Mouse (Mus musculus): Measurements from ENCODE around the gene Arl15. TPM values are rescaled to one million over a fixed set of nuclear protein-coding genes. Genes with fewer than 3 reads are reported as not detected.

Gene Arl15
- polyA plus RNA-seq, 1 experiment = 0.19 TPM

DNA sequence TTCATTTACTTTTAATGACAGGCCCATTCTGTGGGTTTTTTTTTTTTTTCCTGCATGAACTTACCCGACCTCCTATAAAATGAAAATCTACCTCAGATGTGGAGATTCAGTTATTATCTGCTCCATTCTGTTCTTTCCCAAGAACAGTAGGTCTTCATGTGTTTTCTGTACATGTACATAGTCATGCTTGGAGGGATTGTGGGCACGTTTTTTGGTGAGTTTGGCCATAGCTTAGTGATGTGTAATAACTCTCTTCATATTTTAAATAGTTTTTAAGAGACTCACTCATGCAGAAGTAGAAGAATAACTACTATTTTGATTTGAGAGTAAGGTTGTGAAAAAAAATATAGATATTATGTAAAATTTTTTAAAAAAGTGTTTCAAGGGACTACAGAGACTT lies 319.2 kb downstream of the Arl15 start:
- Histone ChIP-seq H3K4me1 (no peaks in the 10 kb centered on the region), H3K9me3 (peaks cover 28% of the 10 kb centered on the region), H3K27me3 (replicated peaks) (no peaks in the 10 kb centered on the region), H3K36me3 (replicated peaks; ENCODE audit: low read length) (peaks cover 5% of the 10 kb centered on the region), H3K4me3 (replicated peaks) (no peak overlapping the region)
- no peak for TF ChIP-seq FLI1 (IDR thresholded peaks at IDR 0.05; ENCODE audit: low read length)
- TF ChIP-seq GATA1 (IDR thresholded peaks at IDR 0.05; ENCODE audit: borderline replicate concordance, low read length) = no peak

- H3K36me3 ChIP-seq (replicated peaks; ENCODE audit: low read length) = peaks cover 5% of the 10 kb centered on the region
- no peak overlapping the region for H3K4me3 ChIP-seq (replicated peaks)
- no peaks in the 10 kb centered on the region for H3K4me1 ChIP-seq
- TF ChIP-seq GATA1 (IDR thresholded peaks at IDR 0.05; ENCODE audit: borderline replicate concordance, low read length) (no peak), FLI1 (IDR thresholded peaks at IDR 0.05; ENCODE audit: low read length) (no peak)
- H3K9me3 ChIP-seq = peaks cover 24% of the 10 kb centered on the region
- H3K27me3 ChIP-seq (replicated peaks) = no peaks in the 10 kb centered on the region
Observed at GRCm38 (mm10) chr13:114114586-114114985, 320.3 kb downstream of the Arl15 start.

- Histone ChIP-seq H3K27me3 (replicated peaks) (no peaks in the 10 kb centered on the region), H3K9me3 (peaks cover 25% of the 10 kb centered on the region), H3K4me3 (replicated peaks) (no peak overlapping the region), H3K4me1 (no peaks in the 10 kb centered on the region), H3K36me3 (replicated peaks; ENCODE audit: low read length) (peaks cover 5% of the 10 kb centered on the region)
- TF ChIP-seq GATA1 (IDR thresholded peaks at IDR 0.05; ENCODE audit: borderline replicate concordance, low read length) = no peak
- TF ChIP-seq FLI1 (IDR thresholded peaks at IDR 0.05; ENCODE audit: low read length) = no peak
Observed at GRCm38 (mm10) chr13:114115106-114115505, 320.8 kb downstream of the Arl15 start.

DNA sequence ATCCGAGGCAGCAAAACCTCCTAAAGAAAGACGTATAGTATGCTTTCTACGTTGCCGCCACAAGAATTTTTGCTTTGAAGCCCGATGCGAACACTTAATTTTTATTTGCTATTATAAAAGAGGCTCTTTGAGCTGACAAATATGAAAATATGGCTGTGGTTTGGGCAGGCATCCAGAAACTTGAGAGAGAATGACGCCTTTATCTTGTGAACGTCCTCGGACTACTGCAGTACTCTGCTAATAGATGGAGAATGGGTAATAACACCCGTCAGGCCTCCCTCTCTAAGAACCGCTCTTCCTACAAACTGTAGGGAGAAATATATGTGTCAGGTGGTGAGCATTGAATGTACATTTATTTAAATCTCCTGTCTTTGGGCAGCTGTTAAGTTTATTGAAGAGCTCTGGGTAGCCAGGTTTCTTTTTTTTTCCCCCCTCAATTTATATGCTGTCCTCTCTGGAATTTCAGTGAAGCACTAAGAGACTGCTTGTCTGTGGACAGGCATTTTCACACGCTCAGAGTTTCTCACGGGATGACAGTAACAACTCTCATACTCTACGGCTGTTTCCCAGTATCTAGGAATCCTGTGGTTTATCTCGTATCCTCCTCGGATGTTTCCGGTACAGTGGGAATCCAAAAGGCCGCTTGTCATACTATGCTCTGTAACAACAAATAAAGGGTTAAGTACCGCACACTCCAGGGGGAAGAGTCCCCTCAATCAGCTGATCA lies 324.0 kb downstream of the Arl15 start:
- TF ChIP-seq GATA1 (IDR thresholded peaks at IDR 0.05; ENCODE audit: borderline replicate concordance, low read length) = no peak
- no peak for TF ChIP-seq FLI1 (IDR thresholded peaks at IDR 0.05; ENCODE audit: low read length)
- Histone ChIP-seq H3K9me3 (peaks cover 39% of the 10 kb centered on the region), H3K4me1 (no peaks in the 10 kb centered on the region), H3K4me3 (replicated peaks) (no peak overlapping the region), H3K36me3 (replicated peaks; ENCODE audit: low read length) (peaks cover 5% of the 10 kb centered on the region), H3K27me3 (replicated peaks) (no peaks in the 10 kb centered on the region)

GRCm38 (mm10) chr13:114119816-114120215 lies 325.5 kb downstream of the Arl15 start:
- H3K9me3 ChIP-seq = peaks cover 48% of the 10 kb centered on the region
- TF ChIP-seq FLI1 (IDR thresholded peaks at IDR 0.05; ENCODE audit: low read length) (no peak), GATA1 (IDR thresholded peaks at IDR 0.05; ENCODE audit: borderline replicate concordance, low read length) (no peak)
- H3K4me3 ChIP-seq (replicated peaks) = no peak overlapping the region
- no peaks in the 10 kb centered on the region for H3K27me3 ChIP-seq (replicated peaks)
- H3K4me1 ChIP-seq = no peaks in the 10 kb centered on the region
- peaks cover under 1% of the 10 kb centered on the region for H3K36me3 ChIP-seq (replicated peaks; ENCODE audit: low read length)

DNA sequence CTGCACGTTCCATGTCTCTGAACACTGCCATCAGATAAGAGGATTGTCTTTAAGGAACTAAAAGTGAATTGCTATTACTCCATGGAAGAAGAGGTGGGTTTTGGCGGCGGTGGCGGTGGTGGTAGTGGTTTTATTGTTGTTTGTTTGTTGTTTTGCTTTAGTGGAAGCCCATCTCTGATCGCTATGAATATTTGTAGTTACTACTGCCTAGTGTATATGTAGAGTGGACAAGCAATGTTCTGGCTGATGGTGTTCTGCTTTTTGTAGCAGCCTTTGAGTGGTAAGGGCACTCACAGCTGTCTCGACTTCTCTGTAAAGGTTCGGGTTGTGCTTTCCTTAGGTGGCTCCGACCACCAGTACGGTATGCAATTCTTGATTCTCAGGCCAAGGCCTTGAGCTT lies 327.3 kb downstream of the Arl15 start:
- Histone ChIP-seq H3K27me3 (replicated peaks) (no peaks in the 10 kb centered on the region), H3K9me3 (peaks cover 55% of the 10 kb centered on the region), H3K4me3 (replicated peaks) (no peak overlapping the region), H3K4me1 (no peaks in the 10 kb centered on the region), H3K36me3 (replicated peaks; ENCODE audit: low read length) (peaks cover 3% of the 10 kb centered on the region)
- no peak for TF ChIP-seq GATA1 (IDR thresholded peaks at IDR 0.05; ENCODE audit: borderline replicate concordance, low read length)
- no peak for TF ChIP-seq FLI1 (IDR thresholded peaks at IDR 0.05; ENCODE audit: low read length)

DNA sequence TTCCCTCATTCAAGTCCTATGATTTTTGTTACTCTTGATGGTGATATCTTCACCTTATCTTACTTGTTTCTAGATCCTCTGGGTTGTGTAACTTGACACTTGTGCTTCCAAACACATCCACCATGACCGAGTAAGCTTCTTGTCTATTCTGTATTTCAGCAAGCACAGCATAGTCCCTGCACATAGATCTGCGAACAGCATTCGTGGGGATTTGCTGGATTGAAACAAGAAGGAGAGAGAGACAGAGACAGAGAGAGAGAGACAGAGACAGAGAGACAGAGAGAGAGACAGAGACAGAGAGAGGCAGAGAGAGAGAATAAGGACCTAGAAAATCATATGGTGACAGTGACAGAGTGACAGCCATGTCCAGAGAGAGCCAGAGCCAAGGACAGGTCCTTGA lies 329.1 kb downstream of the Arl15 start:
- Histone ChIP-seq H3K4me3 (replicated peaks) (no peak overlapping the region), H3K27me3 (replicated peaks) (no peaks in the 10 kb centered on the region), H3K9me3 (peaks cover 71% of the 10 kb centered on the region), H3K36me3 (replicated peaks; ENCODE audit: low read length) (peaks cover 13% of the 10 kb centered on the region), H3K4me1 (no peaks in the 10 kb centered on the region)
- TF ChIP-seq GATA1 (IDR thresholded peaks at IDR 0.05; ENCODE audit: borderline replicate concordance, low read length) (no peak), FLI1 (IDR thresholded peaks at IDR 0.05; ENCODE audit: low read length) (no peak)

DNA sequence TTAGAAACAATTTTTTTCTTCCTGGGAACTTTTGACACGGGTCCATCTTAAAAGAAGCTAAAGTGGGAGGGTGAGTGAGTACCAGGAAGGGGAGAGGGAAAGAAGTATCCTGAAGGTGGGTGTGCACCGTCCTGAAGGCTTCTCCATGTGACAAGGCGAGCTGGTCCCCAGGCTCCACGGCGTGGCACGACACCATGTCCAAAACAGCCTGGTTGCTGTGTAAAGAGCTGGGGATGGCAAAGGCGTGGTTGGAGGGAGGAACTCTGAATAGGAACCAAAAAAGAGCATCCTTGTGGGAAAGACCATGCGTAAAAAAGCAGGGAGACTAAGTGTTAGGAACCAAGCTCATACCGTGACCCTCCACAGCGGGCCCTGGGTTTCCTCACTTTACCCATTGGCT lies 330.1 kb downstream of the Arl15 start:
- Histone ChIP-seq H3K27me3 (replicated peaks) (no peaks in the 10 kb centered on the region), H3K9me3 (peaks cover 69% of the 10 kb centered on the region), H3K4me1 (no peaks in the 10 kb centered on the region), H3K36me3 (replicated peaks; ENCODE audit: low read length) (peaks cover 13% of the 10 kb centered on the region), H3K4me3 (replicated peaks) (peak overlapping the region; percentile 51)
- TF ChIP-seq GATA1 (IDR thresholded peaks at IDR 0.05; ENCODE audit: borderline replicate concordance, low read length) = no peak
- TF ChIP-seq FLI1 (IDR thresholded peaks at IDR 0.05; ENCODE audit: low read length) = no peak

- no peak overlapping the region for H3K4me3 ChIP-seq (replicated peaks)
- no peaks in the 10 kb centered on the region for H3K4me1 ChIP-seq
- TF ChIP-seq FLI1 (IDR thresholded peaks at IDR 0.05; ENCODE audit: low read length) (no peak), GATA1 (IDR thresholded peaks at IDR 0.05; ENCODE audit: borderline replicate concordance, low read length) (no peak)
- H3K9me3 ChIP-seq = peaks cover 70% of the 10 kb centered on the region
- no peaks in the 10 kb centered on the region for H3K27me3 ChIP-seq (replicated peaks)
- H3K36me3 ChIP-seq (replicated peaks; ENCODE audit: low read length) = peaks cover 13% of the 10 kb centered on the region
Observed at GRCm38 (mm10) chr13:114124991-114125390, 330.7 kb downstream of the Arl15 start.

GRCm38 (mm10) chr13:114128366-114128765 lies 334.1 kb downstream of the Arl15 start:
- H3K4me3 ChIP-seq (replicated peaks) = no peak overlapping the region
- peaks cover 13% of the 10 kb centered on the region for H3K36me3 ChIP-seq (replicated peaks; ENCODE audit: low read length)
- peaks cover 72% of the 10 kb centered on the region for H3K9me3 ChIP-seq
- no peaks in the 10 kb centered on the region for H3K27me3 ChIP-seq (replicated peaks)
- TF ChIP-seq FLI1 (IDR thresholded peaks at IDR 0.05; ENCODE audit: low read length) (no peak), GATA1 (IDR thresholded peaks at IDR 0.05; ENCODE audit: borderline replicate concordance, low read length) (no peak)
- H3K4me1 ChIP-seq = no peaks in the 10 kb centered on the region
